Mouse (Mus musculus) right cerebral cortex, postnatal 10 days (tissue): ENCODE data around the gene Rhot1.
A peak's percentile ranks its signal among the peaks of the same experiment; 100 is the strongest.
"Not testable (repeated sequence)": the region's sequence is repeated elsewhere in the genome, so short reads cannot be mapped to it uniquely, and the experiment has no call there.

Experiments used
- DNase-seq, 2 experiments: peaks; one replicate each; pipeline ENCODE4 v3.0.0; 2021; ENCODE audit warnings: low spot score in 2 of 2

The Rhot1 gene

GRCm38 (mm10) chr11:80193827-80194226, 15.0 kb upstream of the Rhot1 start:
- no peak for DNase-seq

- no peak for DNase-seq
These were observed 12.5 kb upstream of the Rhot1 start for GRCm38 (mm10) chr11:80196351-80196750.

- no peak for DNase-seq
These were observed 9.5 kb upstream of the Rhot1 start for GRCm38 (mm10) chr11:80199316-80199715.

GRCm38 (mm10) chr11:80199773-80200172, 9.0 kb upstream of the Rhot1 start:
- DNase-seq, result no peak

GRCm38 (mm10) chr11:80200326-80200725, 8.5 kb upstream of the Rhot1 start:
- no peak for DNase-seq

GRCm38 (mm10) chr11:80202296-80202695, 6.5 kb upstream of the Rhot1 start:
- DNase-seq, result no peak

GRCm38 (mm10) chr11:80204037-80204436, 4.8 kb upstream of the Rhot1 start:
- no peak for DNase-seq

- no peak for DNase-seq
These were observed 3.9 kb upstream of the Rhot1 start for GRCm38 (mm10) chr11:80204941-80205340.

GRCm38 (mm10) chr11:80208465-80208859, 357 bp upstream of the Rhot1 start:
- DNase-seq, result peak in 1 of 2 experiments; percentile 35

GRCm38 (mm10) chr11:80210321-80210720, 1.5 kb downstream of the Rhot1 start:
- no peak for DNase-seq

- DNase-seq, result no peak
These were observed 3.5 kb downstream of the Rhot1 start for GRCm38 (mm10) chr11:80212282-80212681.

GRCm38 (mm10) chr11:80215291-80215690, 6.5 kb downstream of the Rhot1 start:
- DNase-seq, result no peak

- no peak for DNase-seq
These were observed 10.0 kb downstream of the Rhot1 start for GRCm38 (mm10) chr11:80218657-80219293.

- DNase-seq, result not testable (repeated sequence)
These were observed 21.2 kb downstream of the Rhot1 start for GRCm38 (mm10) chr11:80230066-80230465.

GRCm38 (mm10) chr11:80237278-80237677, 28.5 kb downstream of the Rhot1 start:
- no peak for DNase-seq

GRCm38 (mm10) chr11:80238306-80238705, 29.5 kb downstream of the Rhot1 start:
- DNase-seq, result no peak

GRCm38 (mm10) chr11:80247026-80247425, 38.2 kb downstream of the Rhot1 start:
- DNase-seq, result no peak

- DNase-seq, result no peak
These were observed 39.7 kb downstream of the Rhot1 start for GRCm38 (mm10) chr11:80248531-80248930.

- no peak for DNase-seq
These were observed 55.3 kb downstream of the Rhot1 start for GRCm38 (mm10) chr11:80264137-80264536.

- DNase-seq, result no peak
These were observed 62.3 kb downstream of the Rhot1 start for GRCm38 (mm10) chr11:80271096-80271495.

GRCm38 (mm10) chr11:80275011-80275410, 66.2 kb downstream of the Rhot1 start:
- no peak for DNase-seq

GRCm38 (mm10) chr11:80278054-80278453, 69.2 kb downstream of the Rhot1 start:
- DNase-seq, result peak; percentile 54 to 65

- DNase-seq, result no peak
These were observed 75.0 kb downstream of the Rhot1 start for GRCm38 (mm10) chr11:80283786-80284185.

GRCm38 (mm10) chr11:80284641-80285040, 75.8 kb downstream of the Rhot1 start:
- no peak for DNase-seq
